Mouse (Mus musculus): ENCODE results near the gene Depdc7. TPM values are rescaled to one million over a fixed set of nuclear protein-coding genes. Genes with fewer than 3 reads are reported as not detected.

The Depdc7 gene
- polyA plus RNA-seq, 1 experiment from 2014 or later, result 4.8 TPM

DNA sequence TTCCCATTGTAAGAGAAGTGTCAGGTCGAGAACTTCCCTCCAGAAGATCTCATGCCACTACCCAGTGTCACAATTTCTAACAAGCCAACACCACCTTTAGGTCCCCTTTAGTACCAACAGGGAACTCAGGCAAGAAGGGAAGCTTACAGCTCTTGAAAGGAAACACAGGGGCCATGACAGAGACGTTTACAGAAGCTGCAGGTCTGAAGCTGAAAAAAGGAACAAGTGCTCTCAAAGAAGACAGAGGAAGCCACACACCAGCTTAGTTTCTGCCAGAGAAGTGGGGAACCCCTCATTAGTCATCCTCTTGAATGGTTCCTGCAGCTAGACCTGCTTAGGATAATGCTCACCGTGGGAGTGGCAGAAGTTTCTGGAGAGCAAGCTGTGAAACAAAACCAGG, 55.4 kb downstream of the Depdc7 start:
- H3K4me3 ChIP-seq (ENCODE audit: low read length), result no peak overlapping the region
- no peak overlapping the region for H3K9ac ChIP-seq (ENCODE audit: low read length)
- H3K4me1 ChIP-seq (ENCODE audit: control insufficient read depth, insufficient read depth, low read length), result no peaks in the 10 kb centered on the region
- 61% methylated on average over 3 of the region's 3 CpGs for WGBS
- no peaks in the 10 kb centered on the region for H3K27me3 ChIP-seq (ENCODE audit: control insufficient read depth, insufficient read depth, low read length)
- H3K27ac ChIP-seq (ENCODE audit: low read length), result no peak overlapping the region
- no peaks in the 10 kb centered on the region for H3K9me3 ChIP-seq (replicated peaks; ENCODE audit: control insufficient read depth, low read length)
- H3K36me3 ChIP-seq (ENCODE audit: control insufficient read depth, insufficient read depth), result no peaks in the 10 kb centered on the region
- ATAC-seq (replicated peaks; ENCODE audit: extremely low read depth, insufficient read depth, low FRiP score), result no peak
- no peak overlapping the region for H3K4me2 ChIP-seq (ENCODE audit: low read depth, low read length)

GRCm38 (mm10) chr2:104685418-104685817, 57.3 kb downstream of the Depdc7 start:
- no peak overlapping the region for H3K9ac ChIP-seq (ENCODE audit: low read length)
- no peaks in the 10 kb centered on the region for H3K36me3 ChIP-seq (ENCODE audit: control insufficient read depth, insufficient read depth)
- H3K27ac ChIP-seq (ENCODE audit: low read length), result no peak overlapping the region
- H3K9me3 ChIP-seq (replicated peaks; ENCODE audit: control insufficient read depth, low read length), result no peaks in the 10 kb centered on the region
- H3K4me2 ChIP-seq (ENCODE audit: low read depth, low read length), result peak overlapping the region; percentile 18; the same call in 1 of the 2 replicates
- H3K4me3 ChIP-seq (ENCODE audit: low read length), result no peak overlapping the region
- 7% methylated on average over 13 of the region's 13 CpGs for WGBS
- H3K4me1 ChIP-seq (ENCODE audit: control insufficient read depth, insufficient read depth, low read length), result no peaks in the 10 kb centered on the region
- peak; percentile 89 for ATAC-seq (replicated peaks; ENCODE audit: extremely low read depth, insufficient read depth, low FRiP score)
- H3K27me3 ChIP-seq (ENCODE audit: control insufficient read depth, insufficient read depth, low read length), result no peaks in the 10 kb centered on the region

DNA sequence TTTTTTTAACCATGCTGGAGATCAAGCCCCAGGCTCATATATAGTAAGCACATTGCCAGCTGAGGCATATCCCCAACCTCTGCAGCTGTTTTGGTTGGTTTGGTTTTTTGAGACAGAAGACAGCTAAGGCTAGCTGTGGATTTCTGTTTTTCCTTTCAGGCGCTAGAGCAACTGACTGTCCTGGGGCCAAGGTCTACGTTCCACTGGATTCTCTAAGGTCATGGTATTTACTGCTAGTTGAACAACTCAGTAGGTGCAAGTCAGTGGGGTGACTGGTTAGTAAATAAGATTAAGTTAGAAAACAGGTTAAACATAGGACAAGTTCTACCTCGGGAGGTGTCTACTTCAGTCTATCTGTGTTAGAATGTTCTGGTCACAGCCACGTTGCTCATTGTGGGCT, 57.9 kb downstream of the Depdc7 start:
- H3K27ac ChIP-seq (ENCODE audit: low read length), result no peak overlapping the region
- no peaks in the 10 kb centered on the region for H3K27me3 ChIP-seq (ENCODE audit: control insufficient read depth, insufficient read depth, low read length)
- no peaks in the 10 kb centered on the region for H3K9me3 ChIP-seq (replicated peaks; ENCODE audit: control insufficient read depth, low read length)
- no peaks in the 10 kb centered on the region for H3K4me1 ChIP-seq (ENCODE audit: control insufficient read depth, insufficient read depth, low read length)
- no peak overlapping the region for H3K4me2 ChIP-seq (ENCODE audit: low read depth, low read length)
- ATAC-seq (replicated peaks; ENCODE audit: extremely low read depth, insufficient read depth, low FRiP score), result no peak
- no peak overlapping the region for H3K4me3 ChIP-seq (ENCODE audit: low read length)
- H3K36me3 ChIP-seq (ENCODE audit: control insufficient read depth, insufficient read depth), result no peaks in the 10 kb centered on the region
- WGBS, result 89% methylated on average over 4 of the region's 4 CpGs
- no peak overlapping the region for H3K9ac ChIP-seq (ENCODE audit: low read length)

DNA sequence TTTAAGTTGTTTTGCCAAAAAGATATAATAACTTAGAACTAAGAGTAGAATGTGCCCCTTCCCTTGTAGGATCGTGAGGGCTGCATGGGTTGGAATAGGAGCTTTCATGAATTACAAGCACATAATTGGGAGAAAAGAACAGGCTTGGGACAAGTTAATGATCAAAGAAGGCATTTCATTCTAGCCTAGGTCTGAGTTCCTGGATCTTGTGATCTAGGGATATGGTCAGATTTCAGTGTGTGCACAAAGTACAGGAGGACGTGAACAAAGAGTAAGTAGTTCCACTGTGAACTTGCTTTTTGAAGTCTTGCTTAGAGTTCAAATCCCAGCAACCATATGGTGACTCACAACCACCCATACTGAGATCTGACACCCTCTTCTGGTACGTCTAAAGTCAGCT, 65.4 kb downstream of the Depdc7 start:
- no peak for ATAC-seq (replicated peaks; ENCODE audit: extremely low read depth, insufficient read depth, low FRiP score)
- Histone ChIP-seq H3K36me3 (ENCODE audit: control insufficient read depth, insufficient read depth) (no peaks in the 10 kb centered on the region), H3K4me1 (ENCODE audit: control insufficient read depth, insufficient read depth, low read length) (no peaks in the 10 kb centered on the region), H3K27me3 (ENCODE audit: control insufficient read depth, insufficient read depth, low read length) (no peaks in the 10 kb centered on the region), H3K4me3 (ENCODE audit: low read length) (no peak overlapping the region), H3K27ac (ENCODE audit: low read length) (no peak overlapping the region), H3K4me2 (ENCODE audit: low read depth, low read length) (no peak overlapping the region), H3K9ac (ENCODE audit: low read length) (no peak overlapping the region), H3K9me3 (replicated peaks; ENCODE audit: control insufficient read depth, low read length) (no peaks in the 10 kb centered on the region)
- WGBS, result 83% methylated on average over 3 of the region's 3 CpGs

Other genes with a start within 250 kb of the Depdc7 start
- 33.4 and 37.8 TPM in 2 replicates for gene Hipk3, start 248.4 kb downstream of the Depdc7 start, polyA plus RNA-seq (2015; fragmentation: Nextera tagmentation; extraction: Ambion mirVana)
- 46.3 and 54.3 TPM in 2 replicates for gene Cstf3, start 152.4 kb downstream of the Depdc7 start, polyA plus RNA-seq (2015; fragmentation: Nextera tagmentation; extraction: Ambion mirVana)
- 28.0 and 28.9 TPM in 2 replicates for gene Tcp11l1, start 30.7 kb downstream of the Depdc7 start, polyA plus RNA-seq (2015; fragmentation: Nextera tagmentation; extraction: Ambion mirVana)
- not detected in 2 replicates for gene Pin1rt1, start 26.5 kb downstream of the Depdc7 start, polyA plus RNA-seq (2015; fragmentation: Nextera tagmentation; extraction: Ambion mirVana)
- gene Qser1, start 73.9 kb upstream of the Depdc7 start, polyA plus RNA-seq (2015; fragmentation: Nextera tagmentation; extraction: Ambion mirVana), result 5.6 and 6.2 TPM in 2 replicates
- gene Prrg4, start 107.0 kb upstream of the Depdc7 start, polyA plus RNA-seq (2015; fragmentation: Nextera tagmentation; extraction: Ambion mirVana), result 1.3 and 1.7 TPM in 2 replicates
- 4.4 and 4.8 TPM in 2 replicates for gene Ccdc73, start 124.9 kb upstream of the Depdc7 start, polyA plus RNA-seq (2015; fragmentation: Nextera tagmentation; extraction: Ambion mirVana)